Mouse (Mus musculus): ENCODE measurements at regions not wholly inside any gene's neighbourhood (a gene's known extent, or its start where the extent isn't known, plus 50 kb on each side); places are given as distances from the start of the nearest gene placed in this dataset.

- DNase-seq (ENCODE audit: low spot score in 2 of 2) = no peak
Measured at GRCm38 (mm10) chr6:6291781-6292180, 74.8 kb upstream of the Slc25a13 start.

- DNase-seq (ENCODE audit: low spot score in 2 of 2) = no peak
Measured at GRCm38 (mm10) chr6:6290427-6290826, 73.5 kb upstream of the Slc25a13 start.

- DNase-seq (ENCODE audit: low spot score in 2 of 2) = peak; percentile 18 to 22
Measured at GRCm38 (mm10) chr6:6289806-6290205, 72.8 kb upstream of the Slc25a13 start.

- DNase-seq (ENCODE audit: low spot score in 2 of 2) = no peak
Measured at GRCm38 (mm10) chr6:6280812-6281568, 64.0 kb upstream of the Slc25a13 start.

- no peak for DNase-seq (ENCODE audit: low spot score in 2 of 2)
Measured at GRCm38 (mm10) chr6:6279646-6280045, 62.7 kb upstream of the Slc25a13 start.

GRCm38 (mm10) chr6:6270545-6270944 is 53.6 kb upstream of the Slc25a13 start:
- no peak for DNase-seq (ENCODE audit: low spot score in 2 of 2)
